Mouse (Mus musculus): ENCODE measurements around the gene Gm6034. TPM values are rescaled to one million over a fixed set of nuclear protein-coding genes. Genes with fewer than 3 reads are reported as not detected.
A peak's percentile ranks its signal among the peaks of the same experiment; 100 is the strongest.

The Gm6034 gene
- polyA plus RNA-seq, 1 experiment from 2014 or later = not detected

GRCm38 (mm10) chr17:36020191-36021073, 22.3 kb upstream of the Gm6034 start, which contains the start of gene H2-T24:
Gene H2-T24 (minus strand): TSS chr17:36020560.
- 34% methylated on average over 15 of the region's 15 CpGs for WGBS

GRCm38 (mm10) chr17:36021309-36021708, 21.5 kb upstream of the Gm6034 start:
- H3K4me3 ChIP-seq (ENCODE audit: low read length) = no peak overlapping the region
- WGBS = 81% methylated on average over 1 of the region's 1 CpGs
- no peaks in the 10 kb centered on the region for H3K27me3 ChIP-seq (ENCODE audit: control insufficient read depth, insufficient read depth, low read depth, low read length)
- no peaks in the 10 kb centered on the region for H3K36me3 ChIP-seq (ENCODE audit: control insufficient read depth, insufficient read depth, low read length)
- no peaks in the 10 kb centered on the region; the same call in 1 of the 2 replicates for H3K9me3 ChIP-seq (ENCODE audit: control insufficient read depth, low read length)
- ATAC-seq (ENCODE audit: low read depth) = no peak
- H3K27ac ChIP-seq (ENCODE audit: low read length) = no peak overlapping the region
- no peak overlapping the region for H3K9ac ChIP-seq (ENCODE audit: low read length)
- no peak overlapping the region for H3K4me2 ChIP-seq (ENCODE audit: low read depth, low read length)
- peaks cover 11% of the 10 kb centered on the region for H3K4me1 ChIP-seq (replicated peaks; ENCODE audit: control insufficient read depth, insufficient read depth, low read length)

More at GRCm38 (mm10) chr17:36020191-36021073, 22.3 kb upstream of the Gm6034 start, which contains the start of gene H2-T24:
- 0 out of 2 replicates have a peak within 1 kb of the TSS, but pooled peaks have one; percentile 7 for H3K9ac ChIP-seq (ENCODE audit: low read length)
- no peaks in the 10 kb centered on the region; the same call in 1 of the 2 replicates for H3K9me3 ChIP-seq (ENCODE audit: control insufficient read depth, low read length)
- peak within 1 kb of the TSS; percentile 24 for H3K4me3 ChIP-seq (ENCODE audit: low read length)
- peaks cover 11% of the 10 kb centered on the region for H3K4me1 ChIP-seq (replicated peaks; ENCODE audit: control insufficient read depth, insufficient read depth, low read length)
- no peaks in the 10 kb centered on the region for H3K27me3 ChIP-seq (ENCODE audit: control insufficient read depth, insufficient read depth, low read depth, low read length)
- peak; percentile 74 for ATAC-seq (ENCODE audit: low read depth)
- no peaks in the 10 kb centered on the region for H3K36me3 ChIP-seq (ENCODE audit: control insufficient read depth, insufficient read depth, low read length)
- peak within 1 kb of the TSS; percentile 36 for H3K4me2 ChIP-seq (ENCODE audit: low read depth, low read length)
- no peak within 1 kb of the TSS for H3K27ac ChIP-seq (ENCODE audit: low read length)

- Histone ChIP-seq H3K4me1 (replicated peaks; ENCODE audit: control insufficient read depth, insufficient read depth, low read length) (peaks cover 11% of the 10 kb centered on the region), H3K4me2 (ENCODE audit: low read depth, low read length) (no peak overlapping the region), H3K27ac (ENCODE audit: low read length) (no peak overlapping the region), H3K9ac (ENCODE audit: low read length) (no peak overlapping the region), H3K4me3 (ENCODE audit: low read length) (no peak overlapping the region), H3K9me3 (ENCODE audit: control insufficient read depth, low read length) (no peaks in the 10 kb centered on the region; the same call in 1 of the 2 replicates), H3K36me3 (ENCODE audit: control insufficient read depth, insufficient read depth, low read length) (no peaks in the 10 kb centered on the region), H3K27me3 (ENCODE audit: control insufficient read depth, insufficient read depth, low read depth, low read length) (no peaks in the 10 kb centered on the region)
- 91% methylated on average over 9 of the region's 9 CpGs for WGBS
- no peak for ATAC-seq (ENCODE audit: low read depth)
Observed at GRCm38 (mm10) chr17:36022098-36022497, 20.7 kb upstream of the Gm6034 start.

DNA sequence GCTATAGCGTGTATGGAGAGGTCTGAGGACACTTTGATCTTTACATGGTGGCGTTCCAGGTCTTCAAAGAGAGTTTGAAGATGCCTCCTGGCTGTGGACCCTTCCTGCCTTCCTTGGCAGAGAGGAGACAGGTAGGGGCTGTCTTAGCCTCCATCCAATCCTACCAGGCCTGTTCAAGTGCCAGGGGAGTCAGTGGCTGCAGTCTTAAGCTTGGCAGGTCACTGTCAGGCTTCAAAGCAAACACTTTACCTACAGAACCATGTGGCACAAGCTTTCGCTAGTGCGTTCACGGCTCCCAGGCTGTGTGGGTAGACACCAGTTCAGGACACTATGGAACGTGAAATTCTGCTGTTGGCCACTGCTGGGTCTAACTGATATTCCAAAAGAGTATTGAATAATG, 19.8 kb upstream of the Gm6034 start:
- ATAC-seq (ENCODE audit: low read depth) = no peak

GRCm38 (mm10) chr17:36023710-36024654, 18.8 kb upstream of the Gm6034 start:
- ATAC-seq (ENCODE audit: low read depth) = peak; percentile 73
- WGBS = 40% methylated on average over 9 of the region's 9 CpGs
- H3K9me3 ChIP-seq (ENCODE audit: control insufficient read depth, low read length) = no peaks in the 10 kb centered on the region; the same call in 1 of the 2 replicates

More for the DNA sequence above, 19.8 kb upstream of the Gm6034 start:
- H3K4me2 ChIP-seq (ENCODE audit: low read depth, low read length) = no peak overlapping the region
- H3K9ac ChIP-seq (ENCODE audit: low read length) = no peak overlapping the region
- H3K4me3 ChIP-seq (ENCODE audit: low read length) = no peak overlapping the region
- H3K4me1 ChIP-seq (replicated peaks; ENCODE audit: control insufficient read depth, insufficient read depth, low read length) = peaks cover 11% of the 10 kb centered on the region
- no peaks in the 10 kb centered on the region; the same call in 1 of the 2 replicates for H3K9me3 ChIP-seq (ENCODE audit: control insufficient read depth, low read length)
- no peaks in the 10 kb centered on the region for H3K36me3 ChIP-seq (ENCODE audit: control insufficient read depth, insufficient read depth, low read length)
- H3K27me3 ChIP-seq (ENCODE audit: control insufficient read depth, insufficient read depth, low read depth, low read length) = no peaks in the 10 kb centered on the region
- WGBS = 76% methylated on average over 6 of the region's 6 CpGs
- no peak overlapping the region for H3K27ac ChIP-seq (ENCODE audit: low read length)

DNA sequence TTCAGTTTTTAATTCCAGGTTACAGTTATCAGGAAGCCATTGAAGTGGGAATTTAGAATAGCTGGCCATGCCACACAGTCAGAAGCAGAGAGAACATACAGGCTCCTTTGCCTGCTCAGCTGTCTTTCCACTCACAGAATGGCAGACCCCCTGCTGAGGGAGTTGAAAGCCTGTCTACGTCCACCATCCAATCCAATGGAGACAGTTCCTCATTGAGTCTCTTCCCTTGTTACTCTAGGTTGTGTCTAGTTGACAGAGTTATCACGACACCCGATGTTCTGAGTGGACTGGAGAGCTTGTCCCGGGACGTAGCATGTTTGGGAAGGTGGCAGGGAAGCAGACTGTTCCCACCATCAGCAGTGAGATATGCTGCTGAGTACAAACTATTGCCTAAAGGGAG, 17.6 kb upstream of the Gm6034 start:
- ATAC-seq (ENCODE audit: low read depth) = no peak
- Histone ChIP-seq H3K9me3 (ENCODE audit: control insufficient read depth, low read length) (no peaks in the 10 kb centered on the region; the same call in 1 of the 2 replicates), H3K4me1 (replicated peaks; ENCODE audit: control insufficient read depth, insufficient read depth, low read length) (peaks cover 11% of the 10 kb centered on the region), H3K9ac (ENCODE audit: low read length) (no peak overlapping the region), H3K27me3 (ENCODE audit: control insufficient read depth, insufficient read depth, low read depth, low read length) (no peaks in the 10 kb centered on the region), H3K36me3 (ENCODE audit: control insufficient read depth, insufficient read depth, low read length) (no peaks in the 10 kb centered on the region), H3K27ac (ENCODE audit: low read length) (no peak overlapping the region), H3K4me2 (ENCODE audit: low read depth, low read length) (no peak overlapping the region), H3K4me3 (ENCODE audit: low read length) (no peak overlapping the region)
- 51% methylated on average over 5 of the region's 5 CpGs for WGBS

More at GRCm38 (mm10) chr17:36023710-36024654, 18.8 kb upstream of the Gm6034 start:
- Histone ChIP-seq H3K27me3 (ENCODE audit: control insufficient read depth, insufficient read depth, low read depth, low read length) (no peaks in the 10 kb centered on the region), H3K4me1 (replicated peaks; ENCODE audit: control insufficient read depth, insufficient read depth, low read length) (peaks cover 11% of the 10 kb centered on the region), H3K4me2 (ENCODE audit: low read depth, low read length) (0 out of 2 replicates have a peak overlapping the region, but pooled peaks have one; percentile 14), H3K27ac (ENCODE audit: low read length) (peak overlapping the region; percentile 78), H3K36me3 (ENCODE audit: control insufficient read depth, insufficient read depth, low read length) (no peaks in the 10 kb centered on the region), H3K4me3 (ENCODE audit: low read length) (no peak overlapping the region), H3K9ac (ENCODE audit: low read length) (no peak overlapping the region)

GRCm38 (mm10) chr17:36025901-36026300, 16.9 kb upstream of the Gm6034 start:
- H3K9me3 ChIP-seq (ENCODE audit: control insufficient read depth, low read length) = no peaks in the 10 kb centered on the region; the same call in 1 of the 2 replicates
- no peak overlapping the region for H3K27ac ChIP-seq (ENCODE audit: low read length)
- 52% methylated on average over 4 of the region's 4 CpGs for WGBS
- no peaks in the 10 kb centered on the region for H3K36me3 ChIP-seq (ENCODE audit: control insufficient read depth, insufficient read depth, low read length)
- no peak overlapping the region for H3K4me3 ChIP-seq (ENCODE audit: low read length)
- no peak overlapping the region for H3K4me2 ChIP-seq (ENCODE audit: low read depth, low read length)
- no peak overlapping the region for H3K9ac ChIP-seq (ENCODE audit: low read length)
- no peak for ATAC-seq (ENCODE audit: low read depth)
- H3K27me3 ChIP-seq (ENCODE audit: control insufficient read depth, insufficient read depth, low read depth, low read length) = no peaks in the 10 kb centered on the region
- peaks cover 11% of the 10 kb centered on the region for H3K4me1 ChIP-seq (replicated peaks; ENCODE audit: control insufficient read depth, insufficient read depth, low read length)

DNA sequence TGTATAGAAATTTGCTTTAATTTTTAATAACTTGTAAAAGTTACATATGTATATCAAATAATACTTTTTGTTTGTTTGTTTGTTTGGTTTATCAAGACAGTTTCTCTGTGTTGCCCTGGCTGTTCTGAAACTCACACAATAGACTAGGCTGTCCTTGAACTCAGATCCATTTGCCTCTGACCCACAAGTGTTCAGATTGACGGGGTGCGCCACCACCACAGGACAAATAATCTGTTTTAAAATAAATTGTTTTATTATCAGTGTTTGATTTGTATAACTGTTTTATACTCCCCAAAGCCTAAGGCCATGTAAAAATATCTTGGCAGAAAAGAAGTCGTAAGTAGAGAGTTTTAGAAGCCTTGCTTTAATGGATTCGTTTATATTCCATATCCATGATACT, 15.1 kb upstream of the Gm6034 start:
- Histone ChIP-seq H3K27me3 (ENCODE audit: control insufficient read depth, insufficient read depth, low read depth, low read length) (no peaks in the 10 kb centered on the region), H3K9ac (ENCODE audit: low read length) (no peak overlapping the region), H3K36me3 (ENCODE audit: control insufficient read depth, insufficient read depth, low read length) (no peaks in the 10 kb centered on the region), H3K9me3 (ENCODE audit: control insufficient read depth, low read length) (no peaks in the 10 kb centered on the region; the same call in 1 of the 2 replicates), H3K4me1 (replicated peaks; ENCODE audit: control insufficient read depth, insufficient read depth, low read length) (peaks cover 15% of the 10 kb centered on the region), H3K4me3 (ENCODE audit: low read length) (no peak overlapping the region), H3K27ac (ENCODE audit: low read length) (no peak overlapping the region), H3K4me2 (ENCODE audit: low read depth, low read length) (no peak overlapping the region)
- 80% methylated on average over 4 of the region's 4 CpGs for WGBS
- no peak for ATAC-seq (ENCODE audit: low read depth)
